Mouse (Mus musculus): ENCODE measurements around the gene BC029722. TPM values are rescaled to one million over a fixed set of nuclear protein-coding genes. Genes with fewer than 3 reads are reported as not detected.

The BC029722 gene
- polyA plus RNA-seq, 1 experiment from 2014 or later, result 9.7 TPM

- peak; percentile 21 for ATAC-seq (ENCODE audit: low FRiP score)
- H3K27ac ChIP-seq (ENCODE audit: low read depth, low read length), result peak overlapping the region; percentile 74
Observed at GRCm38 (mm10) chr2:155825904-155826629, 6.8 kb upstream of the BC029722 start.

GRCm38 (mm10) chr2:155823722-155824121 lies 4.5 kb upstream of the BC029722 start:
- DNase-seq (ENCODE audit: low spot score), result no peak
- Histone ChIP-seq H3K4me3 (ENCODE audit: low read depth, low read length) (no peak overlapping the region), H3K9me3 (ENCODE audit: control insufficient read depth, low read length) (no peaks in the 10 kb centered on the region), H3K27ac (ENCODE audit: low read depth, low read length) (no peak overlapping the region), H3K9ac (ENCODE audit: low read depth, low read length) (no peak overlapping the region), H3K4me1 (replicated peaks; ENCODE audit: control insufficient read depth, insufficient read depth, low read length) (peaks cover 3% of the 10 kb centered on the region), H3K36me3 (ENCODE audit: control insufficient read depth, insufficient read depth, low read length) (peaks cover 10% of the 10 kb centered on the region), H3K27me3 (ENCODE audit: control insufficient read depth, insufficient read depth, low read length) (no peaks in the 10 kb centered on the region), H3K4me2 (replicated peaks; ENCODE audit: low read depth, low read length) (no peak overlapping the region)
- WGBS, result 100% methylated on average over 8 of the region's 8 CpGs
- ATAC-seq (ENCODE audit: low FRiP score), result no peak

More at GRCm38 (mm10) chr2:155825904-155826629, 6.8 kb upstream of the BC029722 start:
- DNase-seq (ENCODE audit: low spot score), result no peak
- Histone ChIP-seq H3K4me3 (ENCODE audit: low read depth, low read length) (peak overlapping the region; percentile 97), H3K9ac (ENCODE audit: low read depth, low read length) (peak overlapping the region; percentile 84), H3K4me2 (replicated peaks; ENCODE audit: low read depth, low read length) (peak overlapping the region; percentile 90), H3K4me1 (replicated peaks; ENCODE audit: control insufficient read depth, insufficient read depth, low read length) (peaks cover 3% of the 10 kb centered on the region), H3K36me3 (ENCODE audit: control insufficient read depth, insufficient read depth, low read length) (peaks cover 6% of the 10 kb centered on the region), H3K9me3 (ENCODE audit: control insufficient read depth, low read length) (no peaks in the 10 kb centered on the region), H3K27me3 (ENCODE audit: control insufficient read depth, insufficient read depth, low read length) (no peaks in the 10 kb centered on the region)
- WGBS, result 2% methylated on average over 52 of the region's 52 CpGs

- 92% methylated on average over 5 of the region's 5 CpGs for WGBS
- H3K27ac ChIP-seq (ENCODE audit: low read depth, low read length), result no peak overlapping the region
- no peak for ATAC-seq (ENCODE audit: low FRiP score)
- no peaks in the 10 kb centered on the region for H3K4me1 ChIP-seq (replicated peaks; ENCODE audit: control insufficient read depth, insufficient read depth, low read length)
- no peak for DNase-seq (ENCODE audit: low spot score)
- no peaks in the 10 kb centered on the region for H3K27me3 ChIP-seq (ENCODE audit: control insufficient read depth, insufficient read depth, low read length)
- no peak overlapping the region for H3K9ac ChIP-seq (ENCODE audit: low read depth, low read length)
- H3K4me2 ChIP-seq (replicated peaks; ENCODE audit: low read depth, low read length), result no peak overlapping the region
- no peaks in the 10 kb centered on the region for H3K9me3 ChIP-seq (ENCODE audit: control insufficient read depth, low read length)
- H3K36me3 ChIP-seq (ENCODE audit: control insufficient read depth, insufficient read depth, low read length), result peaks cover 10% of the 10 kb centered on the region
- H3K4me3 ChIP-seq (ENCODE audit: low read depth, low read length), result no peak overlapping the region
Observed at GRCm38 (mm10) chr2:155820779-155821178, 1.6 kb upstream of the BC029722 start.

- peak; percentile 46; the same call in 1 of the 2 replicates for ATAC-seq (ENCODE audit: low FRiP score)
- no peak for DNase-seq (ENCODE audit: low spot score)
- peak overlapping the region; percentile 81; the same call in 1 of the 2 replicates for H3K4me2 ChIP-seq (replicated peaks; ENCODE audit: low read depth, low read length)
- H3K36me3 ChIP-seq (ENCODE audit: control insufficient read depth, insufficient read depth, low read length), result peaks cover 10% of the 10 kb centered on the region
- H3K9ac ChIP-seq (ENCODE audit: low read depth, low read length), result peak overlapping the region; percentile 75
- 64% methylated on average over 6 of the region's 6 CpGs for WGBS
- no peaks in the 10 kb centered on the region for H3K4me1 ChIP-seq (replicated peaks; ENCODE audit: control insufficient read depth, insufficient read depth, low read length)
- no peaks in the 10 kb centered on the region for H3K9me3 ChIP-seq (ENCODE audit: control insufficient read depth, low read length)
- H3K27me3 ChIP-seq (ENCODE audit: control insufficient read depth, insufficient read depth, low read length), result no peaks in the 10 kb centered on the region
- H3K27ac ChIP-seq (ENCODE audit: low read depth, low read length), result peak overlapping the region; percentile 58
- H3K4me3 ChIP-seq (ENCODE audit: low read depth, low read length), result peak overlapping the region; percentile 51; the same call in 1 of the 2 replicates
Observed at GRCm38 (mm10) chr2:155819449-155820251, 424 bp upstream of the BC029722 start.

GRCm38 (mm10) chr2:155818596-155819391 lies 432 bp downstream of the BC029722 start:
- peak overlapping the region; percentile 75 for H3K9ac ChIP-seq (ENCODE audit: low read depth, low read length)
- peak overlapping the region; percentile 58 for H3K27ac ChIP-seq (ENCODE audit: low read depth, low read length)
- H3K4me2 ChIP-seq (replicated peaks; ENCODE audit: low read depth, low read length), result peak overlapping the region; percentile 81
- peaks cover 10% of the 10 kb centered on the region for H3K36me3 ChIP-seq (ENCODE audit: control insufficient read depth, insufficient read depth, low read length)
- H3K4me1 ChIP-seq (replicated peaks; ENCODE audit: control insufficient read depth, insufficient read depth, low read length), result no peaks in the 10 kb centered on the region
- H3K9me3 ChIP-seq (ENCODE audit: control insufficient read depth, low read length), result no peaks in the 10 kb centered on the region
- peak overlapping the region; percentile 51 for H3K4me3 ChIP-seq (ENCODE audit: low read depth, low read length)
- DNase-seq (ENCODE audit: low spot score) (peak; percentile 91), ATAC-seq (ENCODE audit: low FRiP score) (peak; percentile 96)
- WGBS, result 4% methylated on average over 37 of the region's 37 CpGs
- no peaks in the 10 kb centered on the region for H3K27me3 ChIP-seq (ENCODE audit: control insufficient read depth, insufficient read depth, low read length)

GRCm38 (mm10) chr2:155817301-155818245 lies 1.7 kb downstream of the BC029722 start:
- Histone ChIP-seq H3K4me3 (ENCODE audit: low read depth, low read length) (no peak overlapping the region), H3K9ac (ENCODE audit: low read depth, low read length) (peak overlapping the region; percentile 15; the same call in 1 of the 2 replicates)

GRCm38 (mm10) chr2:155816179-155816578 lies 3.0 kb downstream of the BC029722 start:
- no peak overlapping the region for H3K4me2 ChIP-seq (replicated peaks; ENCODE audit: low read depth, low read length)
- H3K36me3 ChIP-seq (ENCODE audit: control insufficient read depth, insufficient read depth, low read length), result peaks cover 4% of the 10 kb centered on the region; the same call in 1 of the 2 replicates
- H3K9ac ChIP-seq (ENCODE audit: low read depth, low read length), result no peak overlapping the region
- ATAC-seq (ENCODE audit: low FRiP score) (no peak), DNase-seq (ENCODE audit: low spot score) (no peak)
- no peaks in the 10 kb centered on the region for H3K27me3 ChIP-seq (ENCODE audit: control insufficient read depth, insufficient read depth, low read length)
- WGBS, result 100% methylated on average over 1 of the region's 1 CpGs
- no peak overlapping the region for H3K4me3 ChIP-seq (ENCODE audit: low read depth, low read length)
- H3K9me3 ChIP-seq (ENCODE audit: control insufficient read depth, low read length), result no peaks in the 10 kb centered on the region
- no peak overlapping the region for H3K27ac ChIP-seq (ENCODE audit: low read depth, low read length)
- H3K4me1 ChIP-seq (replicated peaks; ENCODE audit: control insufficient read depth, insufficient read depth, low read length), result no peaks in the 10 kb centered on the region

More at GRCm38 (mm10) chr2:155817301-155818245, 1.7 kb downstream of the BC029722 start:
- 87% methylated on average over 10 of the region's 10 CpGs for WGBS
- DNase-seq (ENCODE audit: low spot score) (no peak), ATAC-seq (ENCODE audit: low FRiP score) (no peak)
- H3K27ac ChIP-seq (ENCODE audit: low read depth, low read length), result no peak overlapping the region
- peaks cover 8% of the 10 kb centered on the region; the same call in 1 of the 2 replicates for H3K36me3 ChIP-seq (ENCODE audit: control insufficient read depth, insufficient read depth, low read length)
- no peaks in the 10 kb centered on the region for H3K27me3 ChIP-seq (ENCODE audit: control insufficient read depth, insufficient read depth, low read length)
- H3K4me2 ChIP-seq (replicated peaks; ENCODE audit: low read depth, low read length), result no peak overlapping the region; the same call in 1 of the 2 replicates
- H3K4me1 ChIP-seq (replicated peaks; ENCODE audit: control insufficient read depth, insufficient read depth, low read length), result no peaks in the 10 kb centered on the region
- H3K9me3 ChIP-seq (ENCODE audit: control insufficient read depth, low read length), result no peaks in the 10 kb centered on the region
